Mouse (Mus musculus): ENCODE measurements around the gene Lrrc56. TPM values are rescaled to one million over a fixed set of nuclear protein-coding genes. Genes with fewer than 3 reads are reported as not detected.

The Lrrc56 gene
- total and polyA plus RNA-seq, 2 experiments from 2014 or later = 2.9 to 5.6 TPM

GRCm38 (mm10) chr7:141218557-141219133, 24.7 kb downstream of the Lrrc56 start:
- ATAC-seq (ENCODE audit: insufficient read depth, low read depth) (no peak), DNase-seq (ENCODE audit: low spot score) (no peak)
- no peak overlapping the region for H3K4me2 ChIP-seq (ENCODE audit: low read depth, low read length)
- WGBS = 94% methylated on average over 5 of the region's 5 CpGs
- TF ChIP-seq CTCF (IDR thresholded peaks at IDR 0.05; ENCODE audit: low read depth) = no peak
- TF ChIP-seq EP300 (IDR thresholded peaks at IDR 0.05; ENCODE audit: low read depth) = no peak
- peaks cover 36% of the 10 kb centered on the region for H3K4me1 ChIP-seq (ENCODE audit: control insufficient read depth, insufficient read depth)
- no peaks in the 10 kb centered on the region for H3K27me3 ChIP-seq (ENCODE audit: control insufficient read depth, insufficient read depth, low read length)
- H3K36me3 ChIP-seq (replicated peaks; ENCODE audit: control insufficient read depth, insufficient read depth, low read length) = no peaks in the 10 kb centered on the region
- H3K9me3 ChIP-seq (replicated peaks; ENCODE audit: control insufficient read depth, low read length) = no peaks in the 10 kb centered on the region
- no peak overlapping the region for H3K27ac ChIP-seq (ENCODE audit: low read depth)
- no peak overlapping the region for H3K4me3 ChIP-seq (ENCODE audit: low read depth, low read length)
- no peak overlapping the region for H3K9ac ChIP-seq (replicated peaks; ENCODE audit: low read depth, low read length)

DNA sequence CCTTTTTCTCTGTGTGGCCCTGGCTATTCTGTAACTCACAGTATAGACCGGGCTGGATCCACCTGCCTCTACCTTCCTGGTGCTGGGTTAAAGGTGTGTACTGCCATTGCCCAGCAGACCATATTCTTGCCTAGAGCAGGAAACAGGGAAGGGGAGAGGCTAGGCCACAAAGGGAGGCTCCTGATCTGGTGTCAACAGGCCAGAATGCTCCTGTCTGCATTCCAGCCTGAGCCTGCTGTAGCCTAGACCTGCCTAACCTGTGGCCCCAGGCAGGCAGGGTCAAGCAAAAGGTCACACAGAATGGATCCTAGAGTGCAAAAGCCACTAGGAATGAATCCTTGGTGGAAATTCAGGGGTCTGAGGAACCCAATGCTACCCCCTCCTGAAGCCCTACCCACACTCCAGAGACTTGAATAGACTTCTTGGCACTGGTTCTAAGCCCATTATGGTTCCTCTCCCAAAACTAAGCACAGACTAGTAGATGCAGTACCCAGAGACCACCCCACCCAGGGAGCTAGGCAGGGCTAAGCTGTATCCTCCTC, 25.7 kb downstream of the Lrrc56 start:
- TF ChIP-seq EP300 (IDR thresholded peaks at IDR 0.05; ENCODE audit: low read depth) (no peak), CTCF (IDR thresholded peaks at IDR 0.05; ENCODE audit: low read depth) (no peak)
- 95% methylated on average over 1 of the region's 1 CpGs for WGBS

GRCm38 (mm10) chr7:141220377-141220776, 26.4 kb downstream of the Lrrc56 start:
- no peak for ATAC-seq (ENCODE audit: insufficient read depth, low read depth)
- TF ChIP-seq CTCF (IDR thresholded peaks at IDR 0.05; ENCODE audit: low read depth) (no peak), EP300 (IDR thresholded peaks at IDR 0.05; ENCODE audit: low read depth) (no peak)
- 89% methylated on average over 1 of the region's 1 CpGs for WGBS

More for the DNA sequence above, 25.7 kb downstream of the Lrrc56 start:
- no peak for ATAC-seq (ENCODE audit: insufficient read depth, low read depth)
- no peak overlapping the region for H3K4me2 ChIP-seq (ENCODE audit: low read depth, low read length)
- no peaks in the 10 kb centered on the region for H3K36me3 ChIP-seq (replicated peaks; ENCODE audit: control insufficient read depth, insufficient read depth, low read length)
- H3K9me3 ChIP-seq (replicated peaks; ENCODE audit: control insufficient read depth, low read length) = no peaks in the 10 kb centered on the region
- H3K9ac ChIP-seq (replicated peaks; ENCODE audit: low read depth, low read length) = no peak overlapping the region
- no peak overlapping the region for H3K27ac ChIP-seq (ENCODE audit: low read depth)
- peaks cover 36% of the 10 kb centered on the region for H3K4me1 ChIP-seq (ENCODE audit: control insufficient read depth, insufficient read depth)
- H3K4me3 ChIP-seq (ENCODE audit: low read depth, low read length) = no peak overlapping the region
- DNase-seq (ENCODE audit: low spot score) = no peak
- H3K27me3 ChIP-seq (ENCODE audit: control insufficient read depth, insufficient read depth, low read length) = no peaks in the 10 kb centered on the region

GRCm38 (mm10) chr7:141221249-141222125, 27.5 kb downstream of the Lrrc56 start:
- peak; percentile 96 for ATAC-seq (ENCODE audit: insufficient read depth, low read depth)
- peaks cover 29% of the 10 kb centered on the region for H3K4me1 ChIP-seq (ENCODE audit: control insufficient read depth, insufficient read depth)
- H3K4me3 ChIP-seq (ENCODE audit: low read depth, low read length) = peak overlapping the region; percentile 69
- H3K27me3 ChIP-seq (ENCODE audit: control insufficient read depth, insufficient read depth, low read length) = no peaks in the 10 kb centered on the region
- H3K36me3 ChIP-seq (replicated peaks; ENCODE audit: control insufficient read depth, insufficient read depth, low read length) = no peaks in the 10 kb centered on the region
- WGBS = 3% methylated on average over 44 of the region's 44 CpGs
- TF ChIP-seq EP300 (IDR thresholded peaks at IDR 0.05; ENCODE audit: low read depth) (no peak), CTCF (IDR thresholded peaks at IDR 0.05; ENCODE audit: low read depth) (peak; percentile 40)
- no peaks in the 10 kb centered on the region for H3K9me3 ChIP-seq (replicated peaks; ENCODE audit: control insufficient read depth, low read length)
- H3K27ac ChIP-seq (ENCODE audit: low read depth) = peak overlapping the region; percentile 78
- H3K4me2 ChIP-seq (ENCODE audit: low read depth, low read length) = peak overlapping the region; percentile 98
- DNase-seq (ENCODE audit: low spot score) = peak; percentile 97
- H3K9ac ChIP-seq (replicated peaks; ENCODE audit: low read depth, low read length) = peak overlapping the region; percentile 68

More at GRCm38 (mm10) chr7:141220377-141220776, 26.4 kb downstream of the Lrrc56 start:
- Histone ChIP-seq H3K27ac (ENCODE audit: low read depth) (no peak overlapping the region), H3K9ac (replicated peaks; ENCODE audit: low read depth, low read length) (0 out of 2 replicates have a peak overlapping the region, but pooled peaks have one; percentile 68), H3K4me3 (ENCODE audit: low read depth, low read length) (no peak overlapping the region; the same call in 1 of the 2 replicates), H3K4me2 (ENCODE audit: low read depth, low read length) (peak overlapping the region; percentile 98), H3K36me3 (replicated peaks; ENCODE audit: control insufficient read depth, insufficient read depth, low read length) (no peaks in the 10 kb centered on the region), H3K4me1 (ENCODE audit: control insufficient read depth, insufficient read depth) (peaks cover 36% of the 10 kb centered on the region), H3K9me3 (replicated peaks; ENCODE audit: control insufficient read depth, low read length) (no peaks in the 10 kb centered on the region), H3K27me3 (ENCODE audit: control insufficient read depth, insufficient read depth, low read length) (no peaks in the 10 kb centered on the region)
- no peak for DNase-seq (ENCODE audit: low spot score)

GRCm38 (mm10) chr7:141222126-141222467, 28.1 kb downstream of the Lrrc56 start:
- peak overlapping the region; percentile 69 for H3K4me3 ChIP-seq (ENCODE audit: low read depth, low read length)
- H3K9ac ChIP-seq (replicated peaks; ENCODE audit: low read depth, low read length) = no peak overlapping the region
- H3K27me3 ChIP-seq (ENCODE audit: control insufficient read depth, insufficient read depth, low read length) = no peaks in the 10 kb centered on the region
- no peaks in the 10 kb centered on the region for H3K36me3 ChIP-seq (replicated peaks; ENCODE audit: control insufficient read depth, insufficient read depth, low read length)
- H3K9me3 ChIP-seq (replicated peaks; ENCODE audit: control insufficient read depth, low read length) = no peaks in the 10 kb centered on the region
- H3K4me2 ChIP-seq (ENCODE audit: low read depth, low read length) = peak overlapping the region; percentile 98
- H3K27ac ChIP-seq (ENCODE audit: low read depth) = peak overlapping the region; percentile 78
- WGBS = 1% methylated on average over 8 of the region's 8 CpGs
- H3K4me1 ChIP-seq (ENCODE audit: control insufficient read depth, insufficient read depth) = peaks cover 25% of the 10 kb centered on the region
- DNase-seq (ENCODE audit: low spot score) (no peak), ATAC-seq (ENCODE audit: insufficient read depth, low read depth) (no peak)
- no peak for TF ChIP-seq CTCF (IDR thresholded peaks at IDR 0.05; ENCODE audit: low read depth)
- TF ChIP-seq EP300 (IDR thresholded peaks at IDR 0.05; ENCODE audit: low read depth) = no peak

All from heart, postnatal 0 days (tissue).